Mouse (Mus musculus): ENCODE results near the gene Sec24b.

DNA sequence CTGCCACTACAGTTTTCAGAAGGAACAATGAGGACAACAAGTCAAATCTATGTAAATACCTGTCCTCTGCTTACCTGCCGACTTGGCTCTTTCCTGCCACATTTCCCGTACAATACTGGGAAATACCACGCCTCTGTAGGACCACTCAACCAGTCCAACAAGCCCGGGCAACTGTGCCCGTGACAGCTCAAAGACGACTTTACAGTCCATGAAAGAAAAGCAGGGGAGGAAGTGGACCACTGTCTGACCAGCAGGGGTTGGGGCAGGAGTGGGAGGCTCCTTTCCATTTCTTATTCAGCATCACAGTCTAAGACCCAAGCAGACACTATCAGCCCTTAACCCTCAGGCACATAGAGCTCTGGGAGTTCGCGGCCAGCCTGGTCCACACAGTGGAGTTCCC, 9.2 kb downstream of the Sec24b start:
- TF ChIP-seq POLR2A (IDR thresholded peaks at IDR 0.05; ENCODE audit: low read depth, low read length) (no peak), CTCF (conservative IDR thresholded peaks at IDR 0.05; ENCODE audit: insufficient read depth, insufficient read length, low read depth, low read length) (no peak)

All from kidney, adult 2 months (tissue).